Mouse (Mus musculus) cerebellum, adult 2 months (tissue): ENCODE data around the gene Foxp1.

Experiments
- CTCF ChIP-seq: fragments of 200-500 bp; IDR thresholded peaks from 2 replicates; pipeline ENCODE4 v1.5.1; 2011; ENCODE audit warnings: low read depth, mild to moderate bottlenecking, control low read depth, low read length, moderate library complexity, borderline replicate concordance; ENCODE audit not compliant: insufficient read depth
- POLR2A ChIP-seq: fragments of 200-500 bp; IDR thresholded peaks from 2 replicates; pipeline ENCODE4 v1.6.1; 2011; ENCODE audit warnings: low read length, control low read depth, borderline replicate concordance; ENCODE audit not compliant: insufficient read depth

DNA sequence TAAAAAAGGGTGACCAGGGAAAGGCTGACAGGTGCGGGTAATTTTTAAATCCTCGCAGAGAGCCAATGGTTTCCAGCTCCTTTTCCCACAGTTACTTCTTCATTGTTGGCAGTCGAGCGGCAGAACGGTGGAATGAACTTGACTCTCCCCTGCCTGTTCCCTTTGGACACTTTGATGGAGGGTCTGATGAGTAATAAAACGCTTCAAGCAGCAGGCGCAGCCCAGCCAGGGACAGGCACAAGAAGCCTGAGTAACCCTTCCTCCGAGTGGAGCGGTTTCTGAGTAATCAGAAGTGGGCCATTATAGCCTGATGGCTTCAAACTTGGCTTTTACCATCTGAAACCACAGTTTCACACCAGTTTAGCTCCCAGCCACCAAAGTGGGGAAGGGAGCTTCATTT, 503.3 kb downstream of the Foxp1 start:
- TF ChIP-seq CTCF (no peak), POLR2A (no peak)
